Mouse (Mus musculus) cerebellum, adult 18-20 months (tissue): Measurements from ENCODE around the gene Enkd1.
A peak's percentile ranks its signal among the peaks of the same experiment; 100 is the strongest.

Experiments used
- DNase-seq, 2 experiments: peaks; one replicate each; pipeline ENCODE4 v3.0.0; 2021

Enkd1 gene

GRCm38 (mm10) chr8:105700966-105701824, 6.8 kb downstream of the Enkd1 start, which contains the start of the genes Acd and Pard6a:
Gene Acd (minus strand): TSS chr8:105701102.
Gene Pard6a (plus strand): TSS chr8:105701148.
- DNase-seq: peak; percentile 95 to 97

GRCm38 (mm10) chr8:105700566-105700965, 7.4 kb downstream of the Enkd1 start:
- DNase-seq: peak in 1 of 2 experiments; percentile 66

- no peak for DNase-seq
Observed at GRCm38 (mm10) chr8:105699488-105700215, 8.4 kb downstream of the Enkd1 start.

GRCm38 (mm10) chr8:105698734-105699133, 9.3 kb downstream of the Enkd1 start:
- DNase-seq: peak in 1 of 2 experiments; percentile 22

- no peak for DNase-seq
Observed at GRCm38 (mm10) chr8:105697196-105697780, 10.7 kb downstream of the Enkd1 start.

GRCm38 (mm10) chr8:105695080-105695780, 12.8 kb downstream of the Enkd1 start:
- DNase-seq: peak in 1 of 2 experiments; percentile 50

DNA sequence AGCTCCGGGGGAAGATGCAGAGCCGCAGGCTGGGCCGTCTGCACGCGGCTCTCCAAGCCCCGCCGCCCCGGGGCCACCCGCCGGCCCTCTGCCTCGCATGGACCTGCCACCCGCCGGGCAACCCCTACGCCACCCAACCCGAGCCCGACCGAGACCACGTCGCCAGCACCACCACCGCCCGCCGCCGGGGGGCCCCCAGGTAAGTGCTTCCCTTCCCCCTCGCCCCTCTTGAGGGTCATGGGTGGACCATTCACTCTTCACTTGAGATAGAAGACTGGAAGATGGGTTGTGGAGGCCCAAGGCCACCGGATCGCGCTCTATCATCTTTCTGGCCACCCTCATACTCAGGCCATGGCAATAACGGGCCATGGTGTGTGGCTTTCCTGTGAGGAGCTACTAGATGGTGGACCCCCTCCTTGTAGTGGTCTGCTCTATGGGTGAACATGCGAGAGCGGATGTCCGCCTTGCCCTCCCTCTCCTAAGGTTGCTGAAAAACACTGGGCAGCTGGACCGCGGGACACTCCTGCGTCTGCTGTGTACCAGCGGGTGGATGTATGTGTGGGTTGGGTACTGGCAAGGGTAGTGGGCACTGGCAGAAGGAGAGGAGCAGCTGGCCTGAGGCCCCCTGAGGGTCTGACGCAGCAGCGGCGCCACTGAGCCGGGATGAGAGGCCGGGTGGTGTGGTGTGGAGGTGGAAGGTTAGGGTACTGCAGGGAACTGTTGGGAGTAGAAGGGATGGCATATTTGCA, 13.8 kb downstream of the Enkd1 start:
- DNase-seq: peak; percentile 68 to 76

GRCm38 (mm10) chr8:105693648-105694047, 14.4 kb downstream of the Enkd1 start:
- DNase-seq: peak; percentile 87 to 92

GRCm38 (mm10) chr8:105692449-105693182, 15.4 kb downstream of the Enkd1 start:
- peak in 1 of 2 experiments; percentile 17 for DNase-seq

DNA sequence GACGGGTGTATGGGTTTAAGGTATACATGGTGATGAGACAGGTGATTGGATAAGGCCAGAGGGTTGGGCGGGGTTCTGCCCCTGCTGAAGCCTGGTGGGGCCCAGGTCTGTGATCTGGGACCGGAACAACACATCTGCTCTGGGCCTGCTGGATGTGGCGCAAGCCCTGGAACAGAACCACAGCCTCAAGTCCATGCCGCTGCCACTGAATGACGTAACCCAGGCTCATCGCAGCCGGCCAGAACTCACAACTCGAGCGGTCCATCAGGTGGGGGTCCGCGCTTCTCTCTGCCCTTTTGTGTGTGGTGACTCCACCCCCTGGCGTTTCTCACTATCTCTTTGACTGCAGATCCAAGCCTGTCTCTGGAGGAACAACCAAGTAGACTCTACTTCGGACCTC, 17.0 kb downstream of the Enkd1 start:
- no peak for DNase-seq

DNA sequence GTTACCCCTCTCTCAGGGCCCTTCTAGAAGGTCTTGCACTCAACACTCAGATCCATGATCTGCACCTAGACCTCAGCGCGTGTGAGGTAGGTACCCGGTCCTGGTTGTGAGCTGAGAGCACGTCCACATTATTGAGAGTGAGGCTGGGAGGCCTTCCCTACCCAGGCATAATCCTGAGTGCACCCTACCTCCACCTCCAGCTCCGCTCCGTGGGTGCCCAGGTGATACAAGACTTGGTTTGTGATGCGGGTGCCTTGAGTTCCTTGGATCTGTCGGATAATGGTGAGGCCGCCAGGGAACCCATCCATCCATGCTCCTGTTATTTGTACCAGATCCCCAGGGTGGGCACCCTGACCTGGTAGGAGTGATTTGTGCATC, 18.0 kb downstream of the Enkd1 start:
- no peak for DNase-seq

DNA sequence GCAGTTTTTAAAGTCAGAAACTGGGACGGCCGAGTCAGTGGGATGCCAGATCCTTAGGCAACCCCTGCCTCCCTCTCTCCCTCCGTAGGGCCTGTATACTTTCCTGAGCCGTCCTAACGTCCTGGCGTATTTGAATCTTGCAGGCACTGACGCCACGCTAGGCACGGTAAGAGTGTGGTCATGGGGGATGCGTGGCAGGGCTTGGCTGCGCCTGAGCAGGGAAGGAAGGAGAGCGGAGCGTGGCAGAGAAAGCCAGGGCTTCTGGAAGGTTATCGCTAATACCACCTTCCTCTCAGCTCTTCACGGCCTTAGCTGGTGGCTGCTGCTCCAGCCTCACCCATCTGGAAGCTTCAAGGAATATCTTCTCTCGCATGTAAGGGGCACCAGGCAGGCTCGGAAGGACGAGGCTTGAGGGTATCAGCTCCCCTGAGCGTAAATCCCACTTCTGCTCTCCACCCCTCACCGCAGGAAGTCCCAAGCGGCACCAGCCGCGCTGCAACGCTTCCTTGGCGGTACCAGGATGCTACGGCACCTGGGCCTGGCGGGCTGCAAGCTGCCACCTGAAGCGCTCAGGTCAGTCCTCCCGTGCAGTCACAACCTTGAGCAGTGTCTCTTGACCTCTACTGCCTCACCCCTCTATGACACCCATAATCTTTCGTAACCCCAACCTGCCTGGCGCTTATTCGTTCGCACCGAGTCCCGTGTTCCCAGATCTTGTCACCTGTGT, 18.6 kb downstream of the Enkd1 start:
- no peak for DNase-seq

DNA sequence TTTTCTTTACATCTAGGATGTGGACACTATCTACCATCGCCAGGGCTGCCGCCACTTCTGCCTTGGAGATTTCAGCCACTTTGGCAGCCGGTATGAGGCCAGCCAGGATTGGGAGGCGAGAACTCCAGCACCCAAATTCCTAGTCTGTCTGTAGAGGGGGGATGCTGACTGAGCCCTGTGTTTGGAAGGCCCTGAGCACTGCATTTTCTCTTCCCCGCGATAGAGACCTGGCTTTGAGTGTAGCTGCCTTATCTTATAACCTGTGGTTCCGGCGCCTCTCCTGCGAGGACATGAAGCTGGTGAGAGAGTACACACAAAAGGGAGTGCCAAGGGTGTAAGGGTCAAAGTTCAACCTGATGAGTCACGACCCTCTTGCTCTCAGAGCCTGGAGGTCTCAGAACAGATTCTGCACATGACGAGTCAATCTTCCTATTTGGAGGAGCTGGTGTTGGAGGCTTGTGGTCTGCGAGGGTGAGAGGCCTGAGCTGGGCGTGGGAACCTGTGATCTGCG, 19.7 kb downstream of the Enkd1 start:
- no peak for DNase-seq

DNA sequence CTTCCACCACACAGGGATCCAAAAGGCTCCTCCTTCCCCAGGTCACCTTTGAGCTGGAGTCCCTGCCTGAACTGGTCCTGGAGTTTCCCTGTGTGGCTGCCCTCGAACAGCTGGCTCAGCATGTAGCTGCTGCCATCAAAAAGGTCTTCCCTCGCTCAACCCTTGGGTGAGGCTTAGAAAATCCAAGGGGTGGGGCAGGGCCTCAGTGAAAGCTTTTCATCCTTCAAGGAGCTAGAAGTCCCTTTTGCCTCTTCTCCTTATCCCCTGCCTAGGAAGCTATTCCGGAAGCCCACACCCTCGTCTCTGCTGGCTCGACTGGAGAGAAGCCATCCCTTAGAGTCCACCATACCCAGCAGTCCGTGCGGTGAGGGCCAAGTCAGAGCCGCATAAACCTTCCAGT, 20.5 kb downstream of the Enkd1 start:
- DNase-seq: no peak

- DNase-seq: no peak
Observed at GRCm38 (mm10) chr8:105686551-105686950, 21.5 kb downstream of the Enkd1 start.

DNA sequence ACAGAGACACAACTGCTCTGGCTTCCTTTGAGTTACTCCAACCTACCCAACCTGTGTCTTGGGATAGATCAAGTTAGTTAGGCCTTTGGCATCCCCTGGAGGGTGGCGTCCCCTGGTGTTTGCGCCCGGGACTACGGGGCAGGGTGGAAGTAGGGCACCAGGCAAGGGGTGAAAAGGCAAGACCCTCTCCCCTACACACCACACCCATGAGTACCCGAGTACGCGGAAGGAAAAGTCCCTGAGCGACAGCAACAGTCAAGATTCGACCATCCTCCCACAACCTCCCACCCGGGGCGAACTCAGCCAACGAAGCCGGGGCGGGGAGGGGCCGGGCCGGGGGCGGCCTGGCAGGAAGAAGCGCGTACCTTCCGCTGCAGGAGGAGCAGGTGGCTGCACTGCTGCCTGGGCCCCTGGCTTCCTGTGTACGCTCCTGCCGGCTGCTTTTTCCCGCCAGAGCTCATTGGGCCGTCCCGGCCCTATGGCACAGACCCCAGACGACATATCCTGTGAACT, 22.2 kb downstream of the Enkd1 start, which contains the start of gene Carmil2:
Carmil2 (plus strand) TSS at position 479 of the 513 bp plus-strand sequence.
- peak; percentile 42 to 54 for DNase-seq

DNA sequence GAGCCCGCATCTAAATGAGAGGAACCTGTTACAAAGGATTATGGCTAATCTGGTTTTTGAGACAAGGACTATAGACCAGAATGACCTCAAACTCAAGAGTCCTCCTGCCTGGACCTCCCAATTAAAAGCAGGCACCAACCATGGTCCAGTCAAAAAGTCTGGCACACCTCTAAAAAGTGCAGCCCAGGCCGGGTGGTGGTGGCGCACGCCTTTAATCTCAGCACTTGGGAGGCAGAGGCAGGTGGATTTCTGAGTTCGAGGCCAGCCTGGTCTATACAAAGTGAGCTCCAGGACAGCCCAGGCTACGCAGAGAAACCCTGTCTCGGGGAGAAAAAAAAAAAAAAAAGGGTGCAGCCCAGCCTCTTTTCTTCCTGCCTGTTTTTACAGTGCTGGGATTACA, 22.7 kb downstream of the Enkd1 start:
- DNase-seq: no peak

DNA sequence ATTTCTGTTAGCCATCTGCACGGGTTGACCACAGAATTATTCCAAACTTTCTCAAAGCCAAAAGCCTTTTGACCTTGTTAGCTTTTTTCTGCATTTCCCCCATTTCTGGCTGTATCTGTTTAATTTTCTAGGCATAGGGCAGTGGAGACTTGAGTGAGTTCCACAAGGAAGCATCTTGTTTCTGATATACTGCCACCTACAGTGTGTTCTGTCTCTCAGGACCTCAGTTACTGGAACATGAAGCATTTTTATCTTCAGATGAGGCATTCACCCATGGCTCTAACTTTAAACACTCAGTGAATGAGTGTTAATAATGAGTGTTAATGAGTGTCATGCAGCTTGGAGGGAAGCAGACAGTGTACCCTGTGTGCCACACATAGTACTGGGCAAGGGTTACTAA, 30.1 kb downstream of the Enkd1 start:
- no peak for DNase-seq

- peak; percentile 31 to 39 for DNase-seq
Observed at GRCm38 (mm10) chr8:105661167-105661566, 46.8 kb downstream of the Enkd1 start.

DNA sequence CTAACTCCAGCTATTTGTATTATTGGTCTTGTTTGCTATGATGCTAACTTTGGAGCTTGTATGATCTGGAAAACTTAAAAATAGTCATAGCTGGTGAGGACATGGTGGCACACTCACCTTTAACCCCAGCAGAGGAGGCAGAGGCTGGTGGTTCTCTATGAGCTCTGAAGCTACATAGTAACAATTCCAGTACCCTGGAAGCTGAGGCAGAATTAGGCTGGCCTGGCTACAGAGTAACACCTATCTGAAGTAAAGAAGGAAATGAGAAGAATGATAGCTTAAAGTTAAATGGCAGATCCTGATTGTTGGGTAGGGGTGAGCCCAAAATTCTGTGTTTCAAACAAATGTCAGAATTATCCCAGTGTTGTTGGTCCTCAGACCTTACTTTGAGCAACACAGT, 50.4 kb downstream of the Enkd1 start:
- DNase-seq: no peak
